Mouse (Mus musculus): ENCODE results near the gene Sema4c. TPM values are rescaled to one million over a fixed set of nuclear protein-coding genes. Genes with fewer than 3 reads are reported as not detected.

The Sema4c gene
- polyA plus RNA-seq (2014; fragmentation: Nextera tagmentation; extraction: Ambion mirVana): 3.1 and 3.8 TPM in 2 replicates

DNA sequence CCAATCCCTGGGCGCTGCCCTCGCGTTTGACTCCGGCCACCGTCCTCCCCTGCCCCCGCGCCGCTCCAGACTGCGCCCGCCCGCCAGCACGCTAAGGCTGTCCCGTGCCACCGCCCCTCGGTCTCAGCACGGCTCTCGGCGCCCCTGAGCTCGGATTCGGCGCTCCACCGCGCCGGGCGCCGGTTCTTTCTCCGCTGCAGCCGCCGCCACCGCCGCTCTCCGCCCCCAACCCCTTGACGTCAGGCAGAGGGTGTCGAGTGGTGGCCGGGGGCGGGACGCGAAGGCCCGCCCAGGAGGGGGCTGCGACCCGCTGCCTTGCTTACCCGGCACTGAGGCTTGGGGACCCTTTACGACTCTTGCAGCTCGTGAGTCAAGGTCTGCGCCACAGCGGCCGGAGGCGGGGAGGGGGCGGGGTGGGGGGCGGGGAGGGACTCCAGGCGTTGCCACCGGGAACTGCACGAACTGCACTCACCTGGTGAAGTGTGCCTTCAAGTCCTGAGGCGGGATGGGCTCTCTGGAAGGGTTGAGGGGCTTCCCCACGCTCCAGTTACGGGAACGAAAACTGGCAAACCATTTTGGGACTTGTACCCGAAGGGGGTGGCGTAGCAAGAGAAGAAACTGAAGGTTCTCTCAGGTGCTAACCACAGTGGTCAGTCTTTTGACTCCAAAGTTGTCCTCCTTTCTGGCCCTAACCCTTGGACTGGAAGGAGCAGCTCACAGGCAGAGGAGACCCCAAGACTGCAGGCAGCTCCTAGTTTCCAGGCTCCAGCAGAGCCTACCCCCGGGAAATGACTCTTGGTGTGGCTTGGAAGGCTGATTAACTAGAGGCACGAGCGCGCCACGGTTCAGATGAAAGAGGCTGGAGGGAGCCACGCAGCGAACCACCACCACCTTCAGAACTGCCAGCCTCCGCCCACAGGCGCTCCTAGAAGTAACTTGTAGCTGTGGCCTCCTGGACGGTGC lies at the start of gene Sema4c:
TSS of gene Sema4c (minus strand) at position 319 of the 963 bp plus-strand sequence.
- Histone ChIP-seq H3K27me3 (ENCODE audit: control insufficient read depth, insufficient read depth, low read length) (no peaks in the 10 kb centered on the region), H3K27ac (peak within 1 kb of the TSS; percentile 99), H3K4me1 (replicated peaks; ENCODE audit: control insufficient read depth, insufficient read depth, low read length) (peaks cover 30% of the 10 kb centered on the region), H3K9me3 (ENCODE audit: control insufficient read depth, low read length) (no peaks in the 10 kb centered on the region), H3K9ac (peak within 1 kb of the TSS; percentile 99), H3K4me3 (replicated peaks; ENCODE audit: low read length) (peak within 1 kb of the TSS; percentile 85), H3K4me2 (replicated peaks) (peak within 1 kb of the TSS; percentile 95), H3K36me3 (replicated peaks; ENCODE audit: control insufficient read depth, insufficient read depth) (peaks cover 20% of the 10 kb centered on the region)
- ATAC-seq (ENCODE audit: low FRiP score) (peak; percentile 47), DNase-seq (ENCODE audit: low spot score) (peak; percentile 78)
- under 1% methylated on average over 67 of the region's 69 CpGs for WGBS

DNA sequence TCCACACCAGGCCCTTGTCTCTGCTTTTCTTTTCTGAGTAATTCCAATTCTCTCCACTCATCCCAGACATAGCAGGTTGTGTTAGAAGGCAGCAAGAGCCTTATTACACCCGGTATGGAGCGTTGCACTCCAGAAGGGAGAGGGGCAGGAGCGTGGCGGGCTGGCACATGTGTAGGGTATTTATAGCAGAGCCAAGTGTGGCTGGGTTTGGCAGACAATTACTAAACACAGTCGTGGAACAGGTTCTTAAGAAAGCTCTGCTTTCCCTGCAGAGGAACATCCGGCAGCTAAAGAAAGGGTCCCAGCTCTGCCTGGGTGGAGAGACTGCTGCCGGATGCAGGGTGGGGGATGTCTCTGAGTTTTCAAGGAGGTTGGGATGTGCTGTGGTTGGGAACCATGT lies 48.8 kb upstream of the Sema4c start:
- H3K9ac ChIP-seq: no peak overlapping the region
- no peak overlapping the region for H3K4me2 ChIP-seq (replicated peaks)
- peaks cover 8% of the 10 kb centered on the region; the same call in 1 of the 2 replicates for H3K4me1 ChIP-seq (replicated peaks; ENCODE audit: control insufficient read depth, insufficient read depth, low read length)
- WGBS: 68% methylated on average over 7 of the region's 7 CpGs
- no peak for DNase-seq (ENCODE audit: low spot score)
- H3K27ac ChIP-seq: no peak overlapping the region
- H3K4me3 ChIP-seq (replicated peaks; ENCODE audit: low read length): no peak overlapping the region
- no peaks in the 10 kb centered on the region for H3K9me3 ChIP-seq (ENCODE audit: control insufficient read depth, low read length)
- H3K36me3 ChIP-seq (replicated peaks; ENCODE audit: control insufficient read depth, insufficient read depth): no peaks in the 10 kb centered on the region
- H3K27me3 ChIP-seq (ENCODE audit: control insufficient read depth, insufficient read depth, low read length): no peaks in the 10 kb centered on the region
- no peak for ATAC-seq (ENCODE audit: low FRiP score)

DNA sequence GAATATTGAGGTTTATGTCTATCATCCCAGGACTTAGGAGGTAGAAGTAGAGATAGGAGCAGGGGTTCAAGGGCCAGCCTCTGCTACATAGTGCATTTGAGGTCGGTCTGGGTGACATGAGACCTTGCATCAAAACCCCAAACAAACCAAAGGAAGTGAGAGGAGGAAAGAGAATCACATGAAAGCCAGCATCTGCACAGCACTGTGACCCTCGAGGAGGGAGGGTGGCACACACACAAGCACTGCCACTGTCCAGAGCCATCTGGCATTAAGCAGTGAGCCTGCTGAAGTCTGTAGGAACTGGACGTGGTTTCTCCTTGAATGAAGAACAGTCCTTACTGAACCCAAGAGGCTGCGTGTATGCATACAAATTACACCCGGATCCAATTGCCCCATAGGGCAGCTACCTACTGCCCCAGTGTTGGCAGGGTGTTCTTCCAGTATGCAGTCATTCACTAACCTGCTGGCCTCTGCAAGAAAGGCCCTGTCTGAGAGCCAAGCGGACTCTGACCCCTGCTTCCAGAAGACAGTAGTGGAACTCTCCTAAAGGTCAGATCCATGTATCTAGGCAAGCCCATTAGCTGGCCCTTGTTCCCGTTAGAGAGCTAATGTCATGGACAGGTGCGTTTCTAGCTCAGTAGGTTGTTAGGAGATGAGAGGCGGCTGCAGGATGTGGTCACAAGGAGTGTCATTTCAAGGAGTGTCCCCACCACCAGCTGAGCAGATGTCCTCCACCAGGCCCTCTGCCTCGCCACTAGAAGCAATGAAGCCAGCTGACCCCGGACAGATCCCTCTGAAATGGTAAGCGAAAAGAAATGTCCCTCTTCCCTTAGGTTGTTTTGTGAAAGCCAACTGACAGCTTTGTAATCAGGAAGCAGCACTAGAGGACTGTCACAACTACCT lies 46.4 kb upstream of the Sema4c start:
- Histone ChIP-seq H3K27me3 (ENCODE audit: control insufficient read depth, insufficient read depth, low read length) (no peaks in the 10 kb centered on the region), H3K4me2 (replicated peaks) (no peak overlapping the region), H3K27ac (no peak overlapping the region), H3K9me3 (ENCODE audit: control insufficient read depth, low read length) (no peaks in the 10 kb centered on the region), H3K9ac (no peak overlapping the region), H3K36me3 (replicated peaks; ENCODE audit: control insufficient read depth, insufficient read depth) (no peaks in the 10 kb centered on the region), H3K4me1 (replicated peaks; ENCODE audit: control insufficient read depth, insufficient read depth, low read length) (0 out of 2 replicates have a peak, but pooled peaks cover 2% of the 10 kb centered on the region), H3K4me3 (replicated peaks; ENCODE audit: low read length) (no peak overlapping the region)
- DNase-seq (ENCODE audit: low spot score) (no peak), ATAC-seq (ENCODE audit: low FRiP score) (no peak)
- WGBS: 79% methylated on average over 12 of the region's 12 CpGs

DNA sequence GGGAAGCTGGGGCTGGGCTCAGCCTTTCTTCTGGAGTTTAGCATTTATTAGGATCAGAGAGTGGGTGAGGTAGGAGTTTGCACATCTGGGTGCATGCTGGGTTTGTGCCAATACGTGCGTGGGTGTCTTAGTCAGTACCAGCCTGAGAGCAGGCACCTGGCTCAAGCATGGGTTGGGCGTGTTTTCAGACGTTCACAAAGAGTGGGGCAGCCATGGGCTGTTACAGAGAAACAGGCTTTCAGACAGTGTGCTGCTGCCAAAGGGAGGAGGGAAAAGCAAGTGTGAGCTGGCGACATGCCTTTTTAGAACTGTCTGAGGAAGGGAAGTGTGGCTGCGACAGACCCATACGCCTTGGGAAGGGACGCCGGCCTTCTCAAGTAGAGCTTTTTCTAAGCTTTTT lies 45.2 kb upstream of the Sema4c start:
- H3K4me3 ChIP-seq (replicated peaks; ENCODE audit: low read length): no peak overlapping the region
- H3K4me1 ChIP-seq (replicated peaks; ENCODE audit: control insufficient read depth, insufficient read depth, low read length): 0 out of 2 replicates have a peak, but pooled peaks cover 2% of the 10 kb centered on the region
- ATAC-seq (ENCODE audit: low FRiP score) (no peak), DNase-seq (ENCODE audit: low spot score) (no peak)
- H3K27me3 ChIP-seq (ENCODE audit: control insufficient read depth, insufficient read depth, low read length): no peaks in the 10 kb centered on the region
- no peak overlapping the region for H3K9ac ChIP-seq
- 67% methylated on average over 9 of the region's 9 CpGs for WGBS
- H3K4me2 ChIP-seq (replicated peaks): no peak overlapping the region
- no peaks in the 10 kb centered on the region for H3K9me3 ChIP-seq (ENCODE audit: control insufficient read depth, low read length)
- no peaks in the 10 kb centered on the region for H3K36me3 ChIP-seq (replicated peaks; ENCODE audit: control insufficient read depth, insufficient read depth)
- no peak overlapping the region for H3K27ac ChIP-seq

DNA sequence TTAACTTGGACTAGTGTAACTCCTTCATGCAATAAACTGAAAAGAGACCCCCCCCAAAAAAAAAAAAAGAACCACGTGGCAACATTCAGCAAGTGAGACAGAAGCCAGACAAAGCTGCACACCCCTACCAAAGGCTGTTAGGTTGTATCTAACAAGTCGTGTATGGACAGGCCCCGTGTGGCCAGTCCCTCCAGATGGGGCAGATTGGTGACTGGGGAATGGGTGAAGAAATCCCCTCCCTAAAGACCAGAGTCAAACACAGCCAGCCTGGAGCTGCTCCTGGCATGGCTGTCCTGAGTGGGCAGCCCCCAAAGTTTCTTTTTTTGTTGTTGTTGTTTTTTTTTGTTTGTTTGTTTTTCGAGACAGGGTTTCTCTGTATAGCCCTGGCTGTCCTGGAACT lies 44.1 kb upstream of the Sema4c start:
- no peak overlapping the region for H3K27ac ChIP-seq
- H3K36me3 ChIP-seq (replicated peaks; ENCODE audit: control insufficient read depth, insufficient read depth): no peaks in the 10 kb centered on the region
- WGBS: 72% methylated on average over 4 of the region's 4 CpGs
- H3K27me3 ChIP-seq (ENCODE audit: control insufficient read depth, insufficient read depth, low read length): no peaks in the 10 kb centered on the region
- no peak overlapping the region for H3K4me3 ChIP-seq (replicated peaks; ENCODE audit: low read length)
- DNase-seq (ENCODE audit: low spot score) (no peak), ATAC-seq (ENCODE audit: low FRiP score) (no peak)
- no peak overlapping the region for H3K4me2 ChIP-seq (replicated peaks)
- H3K9ac ChIP-seq: no peak overlapping the region
- 0 out of 2 replicates have a peak, but pooled peaks cover 2% of the 10 kb centered on the region for H3K4me1 ChIP-seq (replicated peaks; ENCODE audit: control insufficient read depth, insufficient read depth, low read length)
- no peaks in the 10 kb centered on the region for H3K9me3 ChIP-seq (ENCODE audit: control insufficient read depth, low read length)

DNA sequence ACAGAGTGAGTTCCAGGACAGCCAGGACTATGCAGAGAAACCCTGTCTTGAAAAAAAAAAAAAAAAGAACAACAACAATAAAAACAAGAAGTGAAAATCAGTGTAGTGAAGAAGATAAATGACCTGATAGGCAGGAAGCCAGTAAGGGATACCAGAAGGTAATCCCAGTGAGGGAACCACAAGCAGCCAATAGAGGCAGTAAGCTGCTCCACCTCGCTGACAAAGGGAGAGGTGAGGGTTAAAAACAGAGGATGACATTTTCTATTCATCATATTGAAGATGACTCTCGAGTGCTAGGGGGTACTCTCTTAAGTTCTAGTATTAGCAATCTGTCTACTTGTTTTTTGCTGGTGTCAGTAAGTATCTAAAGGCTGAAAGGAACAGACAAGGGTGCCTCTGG lies 40.3 kb upstream of the Sema4c start:
- Histone ChIP-seq H3K36me3 (replicated peaks; ENCODE audit: control insufficient read depth, insufficient read depth) (no peaks in the 10 kb centered on the region), H3K9ac (no peak overlapping the region), H3K27ac (no peak overlapping the region), H3K4me1 (replicated peaks; ENCODE audit: control insufficient read depth, insufficient read depth, low read length) (peaks cover 12% of the 10 kb centered on the region), H3K4me3 (replicated peaks; ENCODE audit: low read length) (no peak overlapping the region), H3K27me3 (ENCODE audit: control insufficient read depth, insufficient read depth, low read length) (no peaks in the 10 kb centered on the region), H3K9me3 (ENCODE audit: control insufficient read depth, low read length) (no peaks in the 10 kb centered on the region), H3K4me2 (replicated peaks) (no peak overlapping the region)
- ATAC-seq (ENCODE audit: low FRiP score) (no peak), DNase-seq (ENCODE audit: low spot score) (no peak)
- WGBS: 62% methylated on average over 2 of the region's 2 CpGs

DNA sequence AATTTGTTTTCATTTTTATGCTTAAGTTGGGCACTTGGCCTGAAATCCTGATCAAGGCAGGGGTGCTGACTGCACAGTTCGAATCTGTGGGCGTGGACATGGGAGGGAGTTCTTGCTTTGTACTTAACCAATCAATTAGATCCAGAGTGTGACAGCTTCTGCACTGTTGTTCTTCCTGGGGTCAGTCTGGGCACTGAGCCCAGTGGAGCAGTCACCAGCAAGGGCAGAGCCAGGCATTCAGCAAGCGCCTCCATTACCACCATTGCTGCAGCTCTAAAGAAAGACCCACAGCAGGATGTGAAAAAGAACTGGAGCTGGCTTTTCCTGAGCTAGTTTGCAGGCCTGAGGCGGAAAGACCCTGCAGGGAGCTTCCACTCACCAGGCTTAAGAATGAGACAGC lies 38.0 kb upstream of the Sema4c start:
- Histone ChIP-seq H3K27me3 (ENCODE audit: control insufficient read depth, insufficient read depth, low read length) (no peaks in the 10 kb centered on the region), H3K36me3 (replicated peaks; ENCODE audit: control insufficient read depth, insufficient read depth) (no peaks in the 10 kb centered on the region), H3K4me3 (replicated peaks; ENCODE audit: low read length) (no peak overlapping the region), H3K9me3 (ENCODE audit: control insufficient read depth, low read length) (no peaks in the 10 kb centered on the region), H3K4me1 (replicated peaks; ENCODE audit: control insufficient read depth, insufficient read depth, low read length) (peaks cover 10% of the 10 kb centered on the region), H3K9ac (no peak overlapping the region), H3K27ac (peak overlapping the region; percentile 69; the same call in 1 of the 2 replicates), H3K4me2 (replicated peaks) (no peak overlapping the region)
- WGBS: 8% methylated on average over 4 of the region's 4 CpGs
- ATAC-seq (ENCODE audit: low FRiP score) (peak; percentile 87), DNase-seq (ENCODE audit: low spot score) (peak; percentile 72)

DNA sequence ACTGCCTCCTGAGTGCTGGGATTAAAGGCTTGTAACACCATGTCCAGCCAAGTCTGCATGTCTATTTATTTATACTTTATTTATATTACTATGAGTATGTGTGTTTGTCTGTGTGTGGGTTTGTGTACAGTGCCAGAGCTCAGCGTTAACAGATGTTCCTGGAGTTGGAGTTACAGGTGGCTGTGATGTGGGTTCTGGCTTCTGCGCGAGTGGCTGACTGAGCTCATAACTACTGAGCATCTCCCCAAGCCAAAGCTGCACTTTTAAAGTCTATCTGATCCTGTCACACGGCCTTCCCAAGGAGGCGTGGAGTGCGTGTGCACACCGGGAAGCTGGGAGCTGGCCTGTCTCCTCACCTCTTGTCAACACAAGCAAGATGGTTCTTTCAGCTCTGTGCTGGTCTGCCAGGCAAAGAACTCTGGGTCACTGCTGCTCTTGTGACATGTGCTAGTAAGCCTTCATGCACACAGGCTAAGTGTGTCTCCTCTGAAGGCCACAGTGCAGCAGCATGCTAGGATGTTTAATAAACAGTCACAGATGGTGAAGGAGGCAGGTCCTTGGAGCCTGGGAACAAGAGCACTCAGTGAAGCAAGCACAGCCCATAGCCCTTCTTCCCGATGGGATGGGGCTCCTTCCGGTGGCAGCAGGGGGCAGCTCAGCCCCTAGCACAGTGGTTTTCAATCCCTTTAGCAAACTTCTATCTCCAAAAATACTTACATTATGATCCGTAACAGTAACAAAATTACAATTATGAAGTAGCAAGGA lies 37.2 kb upstream of the Sema4c start:
- Histone ChIP-seq H3K9ac (no peak overlapping the region), H3K4me3 (replicated peaks; ENCODE audit: low read length) (no peak overlapping the region), H3K9me3 (ENCODE audit: control insufficient read depth, low read length) (no peaks in the 10 kb centered on the region), H3K4me1 (replicated peaks; ENCODE audit: control insufficient read depth, insufficient read depth, low read length) (peaks cover 16% of the 10 kb centered on the region), H3K36me3 (replicated peaks; ENCODE audit: control insufficient read depth, insufficient read depth) (no peaks in the 10 kb centered on the region), H3K27ac (peak overlapping the region; percentile 69), H3K4me2 (replicated peaks) (no peak overlapping the region), H3K27me3 (ENCODE audit: control insufficient read depth, insufficient read depth, low read length) (no peaks in the 10 kb centered on the region)
- 51% methylated on average over 10 of the region's 10 CpGs for WGBS
- no peak; the same call in 1 of the 2 replicates for ATAC-seq (ENCODE audit: low FRiP score)
- DNase-seq (ENCODE audit: low spot score): no peak
